Mouse (Mus musculus) 416B (cell line): ENCODE results near the gene Hpse2.

ENCODE experiments used
- DNase-seq: peaks from one replicate; pipeline ENCODE4 v3.0.0; 2011; ENCODE audit warnings: low read depth

The Hpse2 gene

DNA sequence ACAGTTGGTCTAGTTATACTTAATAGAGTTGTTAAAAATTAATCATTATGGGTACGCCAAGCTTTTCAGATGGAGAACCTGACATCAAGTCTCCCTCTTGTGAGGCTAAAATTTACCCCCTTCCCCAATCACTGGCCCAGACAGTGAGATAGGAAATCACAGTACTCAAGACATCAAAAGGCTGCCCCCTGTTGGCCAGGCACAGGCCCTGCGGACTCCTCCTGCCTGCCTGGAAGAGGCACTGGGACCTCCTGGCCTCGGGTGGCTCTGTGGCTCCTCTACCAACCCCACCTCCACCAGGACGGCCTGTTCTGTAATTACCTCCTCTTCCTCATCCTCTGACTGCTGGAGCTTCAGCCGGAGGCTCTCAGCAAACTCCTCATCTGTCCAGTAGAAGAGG is 610.4 kb downstream of the Hpse2 start:
- peak; percentile 53 for DNase-seq

DNA sequence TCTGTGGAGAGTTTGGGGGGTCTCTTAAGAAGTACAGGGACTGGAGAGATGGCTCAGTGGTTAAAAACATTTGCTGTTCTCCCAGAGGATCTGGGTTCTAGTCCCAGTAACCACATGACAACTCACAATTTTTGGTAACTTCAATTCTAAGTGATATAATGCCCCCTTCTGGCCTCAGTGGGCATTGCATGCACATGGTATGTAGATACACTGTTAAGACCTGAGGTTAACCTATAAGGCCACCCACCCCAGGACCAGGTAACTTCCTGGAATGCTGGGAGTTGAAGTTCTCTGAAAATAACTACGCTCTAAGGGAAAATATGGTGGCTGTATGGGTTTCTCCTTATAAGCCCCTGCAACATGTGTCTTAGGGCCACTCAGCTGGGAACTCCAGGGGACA is 611.3 kb downstream of the Hpse2 start:
- peak; percentile 72 for DNase-seq

DNA sequence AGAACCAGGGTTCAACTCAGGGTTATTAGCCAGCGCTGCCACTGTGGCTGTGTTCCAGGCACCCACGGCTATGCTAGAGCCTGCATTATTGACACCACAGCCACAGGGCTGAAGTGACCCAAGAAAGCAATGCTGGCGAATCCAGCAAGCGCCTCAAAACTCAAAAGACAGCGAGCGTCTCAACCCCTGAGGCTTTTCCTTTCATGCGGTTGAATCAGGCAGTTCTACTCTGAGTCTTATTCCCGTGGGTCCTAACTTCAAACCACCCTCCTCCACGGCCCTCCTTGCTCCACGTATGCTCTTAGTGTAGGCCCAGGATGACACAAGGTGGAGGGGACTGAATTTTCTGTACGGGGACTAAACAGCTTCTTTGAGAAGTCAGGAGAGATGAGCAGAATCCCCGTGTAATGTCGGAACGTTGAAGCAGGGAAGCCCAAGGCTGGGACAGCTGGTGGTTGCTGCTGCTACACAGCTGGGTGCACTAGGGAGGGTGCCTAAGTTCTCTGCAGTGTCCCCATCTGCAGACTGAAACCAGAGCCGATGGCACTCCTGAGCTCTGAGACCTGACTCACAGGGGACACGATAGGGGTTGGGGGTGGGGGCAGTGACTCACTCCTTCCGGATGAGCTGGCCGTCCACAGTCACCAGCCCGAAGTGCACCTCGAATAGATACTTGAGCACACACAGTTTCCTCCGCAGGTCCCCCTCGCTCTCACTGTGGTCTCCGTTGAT is 617.8 kb downstream of the Hpse2 start:
- DNase-seq = peak; percentile 90

DNA sequence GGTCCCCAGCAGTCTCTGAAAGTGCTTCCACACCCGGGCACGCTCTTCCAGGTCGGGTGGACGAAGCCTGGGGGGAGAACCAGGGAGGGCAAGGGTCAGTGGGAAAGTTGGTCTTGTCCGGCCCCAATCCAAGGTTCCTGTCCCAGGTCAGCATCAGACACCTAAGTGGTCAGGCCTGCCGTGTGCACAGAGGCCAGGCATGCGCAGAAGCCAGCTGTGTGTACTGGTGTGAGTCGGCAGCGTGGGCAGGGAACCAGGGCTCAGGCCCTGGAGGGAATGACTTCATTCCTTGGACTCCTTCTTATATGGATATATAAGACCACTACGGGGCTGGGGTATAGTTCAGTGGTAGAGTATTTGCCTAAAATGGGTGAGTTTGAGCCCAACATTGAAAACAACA is 618.5 kb downstream of the Hpse2 start:
- no peak for DNase-seq

DNA sequence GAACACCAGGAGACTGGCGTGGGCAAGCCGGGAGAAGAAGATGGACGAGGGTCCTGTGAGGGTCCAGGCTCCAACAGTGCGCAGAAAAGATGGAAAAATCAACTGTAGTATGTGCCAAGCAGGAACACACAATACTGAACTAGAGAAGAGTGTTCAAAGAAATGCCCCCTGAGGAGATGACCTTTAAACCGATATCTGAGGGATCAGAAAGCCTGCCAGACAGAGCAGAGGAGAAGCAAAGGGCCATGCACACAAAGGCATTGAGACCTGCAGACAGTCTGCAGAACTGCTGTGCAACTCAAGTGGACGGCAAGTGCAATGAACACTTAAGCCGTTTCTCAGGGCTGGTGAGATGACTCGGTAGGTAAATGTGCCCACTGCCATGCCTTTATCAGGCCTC is 620.8 kb downstream of the Hpse2 start:
- no peak for DNase-seq

DNA sequence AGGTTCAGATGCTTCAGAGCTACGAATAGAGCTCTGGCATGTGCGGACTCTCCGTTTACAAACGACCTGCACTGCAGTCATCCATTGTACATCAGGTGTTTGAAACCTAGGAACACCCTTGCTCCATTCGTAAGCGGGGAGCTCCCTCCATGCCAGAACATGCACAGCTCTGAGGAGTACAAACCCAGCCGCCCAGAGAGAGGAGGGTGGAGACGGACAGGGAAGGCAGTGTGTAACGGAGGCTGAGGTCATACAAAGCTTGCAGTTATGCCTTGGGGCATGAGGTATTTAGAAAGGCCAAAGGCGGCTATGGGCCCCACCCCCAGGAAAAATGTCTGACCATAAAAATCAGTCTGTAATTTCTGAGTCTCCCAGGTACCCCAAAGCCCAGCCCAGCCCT is 623.8 kb downstream of the Hpse2 start:
- no peak for DNase-seq

DNA sequence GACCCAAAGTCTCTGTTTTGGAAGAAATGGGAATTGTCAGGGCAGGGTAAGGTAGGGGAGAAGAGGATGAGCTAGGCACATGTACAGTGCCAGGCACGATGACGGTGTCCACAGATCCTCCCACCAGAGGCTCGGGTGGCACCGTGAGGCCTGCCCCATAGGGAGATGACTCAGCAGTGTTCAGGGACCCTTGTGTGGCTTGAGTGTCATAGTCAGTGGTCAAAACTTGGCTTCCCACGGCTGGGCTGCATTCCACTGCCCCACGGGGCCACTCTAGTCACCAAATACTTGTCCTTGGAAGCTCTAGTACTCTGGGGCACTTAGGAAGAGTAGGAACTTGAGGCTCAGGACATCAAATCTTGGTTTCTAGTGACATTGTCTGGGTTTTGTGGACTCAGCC is 631.5 kb downstream of the Hpse2 start:
- DNase-seq = peak; percentile 55

DNA sequence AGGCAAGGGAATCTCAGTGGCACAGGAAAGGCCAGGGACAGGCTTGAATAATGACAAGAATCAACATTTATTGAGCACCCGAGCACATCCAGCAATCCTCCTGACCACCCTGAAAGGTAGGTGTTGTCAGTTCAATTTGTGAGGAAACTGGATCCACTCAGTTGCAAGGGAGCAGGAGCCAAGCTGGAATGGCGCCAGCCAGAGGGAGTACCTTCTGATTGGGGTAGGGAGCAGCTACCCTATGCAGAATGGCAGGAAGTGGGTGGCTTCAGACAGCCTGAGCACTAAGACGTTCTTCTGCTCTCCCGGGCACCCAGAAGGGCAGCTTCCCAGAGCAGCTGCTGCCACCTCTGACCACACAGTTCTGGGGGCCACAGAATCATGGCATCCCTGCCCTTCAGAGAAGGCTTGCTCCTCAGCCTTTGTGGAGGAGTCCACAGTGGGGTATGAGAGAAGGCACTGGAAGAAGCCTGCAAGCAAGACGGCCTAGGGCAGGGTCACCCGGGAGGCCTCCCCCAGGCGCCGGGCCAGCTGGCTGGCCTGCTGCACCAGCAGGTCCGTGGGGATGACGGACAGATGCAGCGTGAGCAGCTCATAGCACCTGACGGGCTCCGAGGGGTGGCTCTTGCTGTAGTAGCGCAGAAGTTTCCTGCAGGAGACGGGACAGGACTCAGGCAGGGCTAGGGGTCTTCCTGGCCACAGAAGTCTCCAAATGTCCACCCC is 632.8 kb downstream of the Hpse2 start:
- DNase-seq = peak; percentile 13

DNA sequence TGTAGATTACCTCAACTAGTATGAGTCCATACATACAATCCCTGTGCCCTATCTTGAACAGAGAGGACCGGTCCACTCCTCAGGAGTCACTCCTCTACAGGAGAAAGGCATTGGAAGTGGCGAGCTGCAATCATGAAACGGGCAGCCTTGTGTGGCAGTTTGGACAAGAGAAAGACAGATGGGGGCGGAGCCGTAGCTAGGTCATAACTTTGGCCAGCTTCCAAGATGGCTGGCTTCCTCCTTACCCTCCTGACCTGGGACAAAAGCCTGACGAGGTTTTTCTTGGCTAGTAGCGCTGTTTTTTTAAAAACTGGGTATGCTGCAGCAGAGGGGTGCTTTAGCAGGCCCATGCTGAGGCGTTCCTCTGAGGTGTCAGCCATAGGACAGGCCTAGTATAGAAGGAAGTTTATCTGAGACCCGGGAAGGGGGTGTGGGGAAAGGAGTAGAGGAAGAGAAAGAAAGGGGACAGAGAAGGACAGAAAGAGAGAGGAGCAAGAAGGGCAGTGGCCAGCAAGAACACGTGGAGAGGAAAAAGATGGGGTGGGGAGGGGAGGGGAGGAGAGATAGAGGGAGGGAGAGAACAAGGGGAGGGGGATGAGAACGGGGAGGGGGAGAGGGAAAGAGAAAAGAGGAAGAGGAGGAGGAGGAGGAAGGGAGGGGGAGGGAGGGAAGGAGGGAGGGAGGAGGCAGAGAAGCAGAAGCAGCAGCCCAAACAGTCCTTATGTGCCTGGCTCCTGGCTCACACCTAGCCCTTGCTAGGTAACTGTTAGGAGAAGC is 634.8 kb downstream of the Hpse2 start:
- DNase-seq = peak; percentile 96

DNA sequence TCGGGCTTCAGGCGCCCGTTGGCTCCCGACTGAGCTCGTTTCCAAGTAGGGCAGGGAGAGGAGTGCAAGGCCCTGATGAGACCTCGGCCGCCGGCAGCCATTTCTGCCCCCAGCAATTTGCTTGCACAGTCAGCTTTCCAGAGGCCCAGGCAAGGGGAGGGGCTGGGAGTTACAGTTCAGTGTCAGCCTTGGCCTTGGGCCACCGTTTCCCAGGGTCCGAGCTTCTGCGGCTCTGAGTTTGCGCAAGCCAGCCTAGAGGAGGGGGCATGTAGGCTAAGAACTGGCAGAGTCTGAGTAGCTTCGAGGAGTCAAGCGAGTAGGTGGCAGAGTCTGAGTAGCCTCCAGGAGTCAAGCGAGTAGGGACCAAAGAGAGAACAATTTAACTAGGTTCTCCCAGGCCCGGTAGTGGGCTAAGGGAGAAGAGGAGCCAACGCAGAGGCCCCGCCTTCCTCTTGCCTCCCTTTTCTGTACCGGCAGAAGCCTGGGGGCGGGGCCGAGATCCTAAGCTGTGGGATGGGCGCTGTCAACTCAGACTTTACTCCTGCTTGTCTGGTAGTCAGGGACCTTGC is 635.7 kb downstream of the Hpse2 start, which contains the start of gene Pyroxd2:
Gene Pyroxd2, minus strand, starts transcription at position 413 of the 569 bp plus-strand sequence.
- DNase-seq = peak; percentile 95

DNA sequence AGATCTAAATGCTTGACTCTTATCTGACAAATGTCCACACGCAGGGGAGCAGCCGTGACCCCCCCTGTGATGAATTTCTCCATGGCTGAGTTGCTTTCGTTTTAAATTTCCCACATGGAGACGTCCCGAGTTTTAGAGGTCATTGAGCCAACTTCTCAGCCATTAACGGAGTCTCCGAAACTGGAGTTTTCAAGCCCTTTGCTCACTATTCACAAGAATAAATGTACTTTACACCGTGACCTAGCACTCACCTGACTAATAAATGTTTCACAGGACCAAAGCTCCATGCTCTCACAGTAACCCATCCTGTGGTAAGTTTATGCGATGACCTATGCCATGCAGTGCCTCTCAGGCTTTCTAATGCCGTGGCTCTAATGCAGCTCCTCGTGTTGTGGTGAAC is 638.0 kb downstream of the Hpse2 start:
- DNase-seq = no peak

DNA sequence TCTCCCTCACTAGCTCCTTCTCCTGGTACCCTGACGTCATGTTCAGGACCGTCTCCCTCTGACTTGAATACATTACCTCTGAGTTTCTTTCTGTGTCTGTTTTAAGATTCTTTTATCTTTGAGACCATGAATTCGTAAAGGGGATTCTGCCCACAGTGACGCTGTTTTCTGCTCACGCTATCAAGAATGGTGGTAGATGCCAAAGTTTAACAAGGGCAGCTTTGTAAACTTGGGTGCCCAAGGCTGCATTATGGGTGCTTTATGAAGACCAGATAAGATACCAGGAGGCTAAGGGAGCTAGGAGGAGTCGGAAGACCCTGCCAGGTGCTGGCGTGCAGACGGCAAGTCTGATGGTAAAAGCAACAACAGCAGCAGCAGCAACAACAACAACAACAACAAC is 641.5 kb downstream of the Hpse2 start:
- DNase-seq = no peak

DNA sequence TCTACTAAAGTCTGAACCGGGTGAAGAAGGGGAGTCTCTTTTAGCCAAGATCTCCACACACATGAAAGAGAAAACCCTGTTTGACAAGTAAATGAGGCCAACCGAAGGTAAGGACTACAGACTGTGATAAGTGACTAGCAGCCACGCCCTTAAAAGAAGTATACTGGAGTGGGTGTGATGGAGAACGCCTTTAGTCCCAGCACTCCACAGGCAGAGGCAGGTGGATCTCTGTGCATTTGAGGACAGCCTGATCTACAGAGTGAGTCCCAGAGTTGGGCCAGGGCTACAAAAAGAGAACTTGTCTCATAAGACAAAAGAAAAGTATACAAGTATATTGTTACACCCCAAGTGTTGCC is 642.3 kb downstream of the Hpse2 start:
- DNase-seq = no peak

DNA sequence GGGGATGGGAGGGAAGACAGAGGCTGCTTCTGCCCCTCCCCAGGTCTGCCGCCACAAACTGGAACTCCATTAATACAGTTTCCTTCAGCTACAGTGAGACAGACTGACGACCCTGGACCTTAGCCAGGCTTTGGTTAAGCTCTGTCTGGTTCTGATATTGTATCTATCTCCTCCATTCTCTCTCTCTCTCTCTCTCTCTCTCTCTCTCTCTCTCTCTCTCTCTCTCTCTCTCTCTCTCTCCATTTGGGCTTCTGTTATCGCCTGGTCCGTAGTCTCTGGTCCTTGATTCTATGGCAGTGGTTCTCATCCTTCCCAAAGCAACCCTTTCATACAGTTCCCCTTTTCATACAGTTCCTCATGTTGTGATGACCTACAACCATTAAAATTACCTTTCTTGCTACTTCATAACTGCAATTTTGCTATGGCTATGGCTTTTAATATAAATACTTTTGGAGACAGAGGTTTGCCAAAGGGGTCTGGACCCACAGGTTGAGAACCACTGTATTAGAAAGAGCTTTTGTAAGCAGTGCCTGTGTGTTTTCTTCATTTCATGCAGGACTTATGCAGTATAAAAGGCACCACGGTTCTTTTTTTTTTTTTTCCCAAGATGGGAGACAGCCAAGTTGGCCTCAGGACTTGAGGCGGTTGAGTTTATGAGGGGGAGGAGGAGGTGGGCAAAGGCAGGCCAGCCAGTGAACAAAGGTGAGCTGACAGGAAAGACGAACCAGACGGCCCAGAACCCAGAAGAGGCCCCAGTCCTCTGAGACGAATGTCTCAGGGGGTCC is 642.9 kb downstream of the Hpse2 start:
- no peak for DNase-seq

DNA sequence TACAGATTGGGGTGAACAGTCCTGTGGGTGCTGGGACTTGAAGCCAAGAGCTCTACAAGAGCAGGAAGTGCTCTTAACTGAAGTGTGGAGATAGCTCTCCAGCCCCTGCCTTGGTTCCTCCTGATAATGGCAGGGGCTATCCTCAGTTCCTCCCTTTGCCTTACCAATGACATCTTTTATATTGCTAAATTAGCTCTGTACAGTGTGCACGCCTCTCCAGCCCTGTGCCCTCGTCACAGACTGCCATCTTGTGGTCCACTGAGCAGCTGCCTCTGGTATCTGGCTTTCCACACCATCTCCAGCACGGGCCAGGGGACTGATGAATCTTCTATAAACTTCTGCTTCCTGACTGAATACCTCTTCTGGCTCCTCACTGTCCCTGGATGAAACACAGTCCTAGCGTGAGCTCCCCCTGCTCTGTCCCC is 644.0 kb downstream of the Hpse2 start:
- DNase-seq = peak; percentile 65

DNA sequence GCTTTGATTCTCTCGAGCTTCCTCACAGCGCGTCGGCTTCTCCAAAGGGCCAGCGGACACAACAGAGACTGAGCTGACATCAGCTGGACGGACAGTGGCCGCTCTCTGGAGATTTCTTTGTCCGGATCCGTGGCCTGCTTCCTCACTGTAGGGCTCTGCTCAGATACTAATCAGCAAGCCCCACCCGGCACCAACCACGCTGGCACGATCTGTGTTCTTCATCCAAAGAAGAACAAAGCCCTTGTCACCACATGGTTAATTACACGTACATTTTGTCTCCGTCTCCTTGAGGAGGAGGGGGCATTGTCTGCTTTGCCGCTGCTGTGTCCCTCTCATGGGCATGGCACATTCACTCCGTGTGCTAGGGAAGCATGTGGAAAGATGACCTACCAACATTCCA is 644.9 kb downstream of the Hpse2 start:
- no peak for DNase-seq

DNA sequence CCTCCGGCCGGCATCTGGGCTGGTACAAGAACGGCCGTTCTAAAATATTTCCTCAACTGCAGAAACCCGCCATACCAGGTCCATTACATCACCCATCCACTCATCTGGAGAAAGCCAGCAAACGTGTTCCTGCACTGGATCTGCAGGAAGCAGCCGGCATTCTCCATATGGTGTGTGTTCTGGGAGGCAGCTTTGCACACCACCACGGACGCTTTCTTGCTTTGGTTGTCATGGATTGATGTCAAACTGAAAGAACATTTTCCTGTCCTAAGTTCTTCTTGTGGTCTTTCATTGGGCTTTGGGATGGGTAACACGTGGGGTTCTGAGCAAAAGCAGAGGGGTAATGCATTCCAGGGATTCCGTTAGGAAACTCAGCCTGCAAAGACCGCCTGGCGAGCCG is 646.3 kb downstream of the Hpse2 start:
- no peak for DNase-seq

DNA sequence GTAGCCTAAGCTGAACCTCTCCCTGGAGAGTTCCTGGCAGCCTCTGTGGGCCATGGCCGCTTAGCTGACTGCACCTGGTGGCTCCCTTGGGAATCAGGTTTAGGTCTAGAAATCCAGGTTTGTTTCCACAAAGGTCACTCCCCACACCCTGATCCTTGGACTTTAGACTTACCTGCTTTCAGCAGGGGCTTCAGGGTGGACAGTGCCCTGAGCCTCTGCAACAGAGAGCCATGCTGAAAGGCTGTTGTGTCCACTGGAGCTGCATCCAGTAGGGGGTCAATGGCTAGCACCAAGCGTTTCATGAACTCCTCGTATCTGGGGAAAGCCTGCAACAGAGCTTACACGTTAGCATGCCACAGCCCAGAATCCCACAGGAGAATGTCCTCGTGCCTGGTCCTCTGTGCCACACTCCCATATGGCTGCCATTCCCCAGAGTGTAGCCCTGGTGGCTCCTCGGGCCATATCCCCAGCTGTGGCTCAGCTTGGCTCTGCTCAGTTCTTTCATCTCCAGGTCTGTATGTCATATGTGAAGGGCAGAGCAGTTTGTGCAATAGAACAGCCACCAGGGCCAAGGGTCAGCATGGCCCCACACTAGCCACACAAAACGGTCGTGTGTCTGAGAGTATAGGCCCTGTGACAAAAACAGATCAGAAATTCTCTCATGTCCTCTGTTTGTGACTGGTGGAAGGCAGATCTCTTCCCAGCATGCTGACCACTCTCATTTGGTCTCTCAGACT is 647.8 kb downstream of the Hpse2 start:
- no peak for DNase-seq

DNA sequence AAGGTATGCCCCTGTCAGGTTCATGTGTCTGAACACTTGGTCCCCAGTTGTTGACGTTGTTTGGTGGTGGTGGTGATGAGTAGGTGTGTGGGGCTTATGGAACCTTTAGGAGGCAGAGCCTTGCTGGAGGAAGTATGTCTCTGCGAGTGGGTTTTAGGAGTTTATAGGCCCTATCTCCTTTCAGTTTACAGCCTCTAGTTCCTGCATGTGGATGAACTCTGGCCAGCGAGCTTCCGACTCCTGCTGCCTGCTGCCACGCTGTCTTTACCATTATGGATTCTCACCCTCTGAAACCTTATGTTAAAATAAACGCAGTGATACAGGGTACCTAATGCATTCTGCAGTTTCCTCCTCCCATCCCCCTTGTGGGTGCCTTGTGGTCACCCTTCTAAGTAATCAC is 648.4 kb downstream of the Hpse2 start:
- no peak for DNase-seq

DNA sequence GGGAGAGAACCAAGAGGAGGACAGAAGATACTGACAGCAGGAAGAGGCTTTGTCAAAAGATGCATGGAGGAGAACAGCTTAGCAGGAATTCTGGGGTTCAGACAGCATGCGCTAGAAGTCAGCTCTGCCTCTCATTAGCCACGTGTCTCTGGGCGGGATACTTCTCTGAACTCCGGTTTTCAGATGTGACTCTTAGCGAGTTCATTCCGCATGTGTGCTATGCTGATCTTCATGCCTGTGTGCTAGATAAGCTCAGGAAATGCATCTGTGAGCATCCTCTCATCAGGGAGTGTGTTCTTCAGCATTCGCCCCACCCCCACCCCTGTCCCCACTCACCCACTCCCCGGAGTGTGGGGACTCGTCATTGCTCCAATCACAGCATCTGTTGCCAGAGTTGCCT is 650.4 kb downstream of the Hpse2 start:
- DNase-seq = no peak
